Mouse (Mus musculus) embryo, embryonic 10.5 days (tissue): ENCODE data around the gene Rapgef4.
"Not testable (repeated sequence)": the region's sequence is repeated elsewhere in the genome, so short reads cannot be mapped to it uniquely, and the experiment has no call there.

Source experiments
- DNase-seq: peaks from one replicate; pipeline ENCODE4 v3.0.0-alpha.2; 2015; ENCODE audit warnings: low spot score

Gene Rapgef4

GRCm38 (mm10) chr2:72029586-72030144 is 48.6 kb downstream of the Rapgef4 start:
- no peak for DNase-seq

DNA sequence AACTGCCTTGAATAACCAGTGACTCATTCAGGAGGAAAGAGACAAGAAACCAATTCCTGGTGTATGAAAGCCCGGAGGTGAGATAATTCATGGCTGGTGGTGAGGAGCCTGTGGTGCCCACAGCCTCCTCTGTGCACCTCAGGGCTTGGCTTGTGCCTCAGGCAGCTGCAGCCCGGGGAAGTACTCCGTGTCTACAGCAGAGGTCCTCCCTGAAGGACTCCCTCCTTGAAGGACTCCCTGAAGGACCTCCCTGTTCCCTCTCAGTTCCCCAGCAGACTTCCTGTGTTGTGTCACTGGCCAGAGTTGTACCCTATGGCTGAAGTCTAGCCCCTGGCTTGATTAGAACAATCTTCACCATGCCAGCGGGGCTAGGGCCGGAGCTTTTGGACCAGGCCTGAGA is 50.7 kb downstream of the Rapgef4 start:
- no peak for DNase-seq

DNA sequence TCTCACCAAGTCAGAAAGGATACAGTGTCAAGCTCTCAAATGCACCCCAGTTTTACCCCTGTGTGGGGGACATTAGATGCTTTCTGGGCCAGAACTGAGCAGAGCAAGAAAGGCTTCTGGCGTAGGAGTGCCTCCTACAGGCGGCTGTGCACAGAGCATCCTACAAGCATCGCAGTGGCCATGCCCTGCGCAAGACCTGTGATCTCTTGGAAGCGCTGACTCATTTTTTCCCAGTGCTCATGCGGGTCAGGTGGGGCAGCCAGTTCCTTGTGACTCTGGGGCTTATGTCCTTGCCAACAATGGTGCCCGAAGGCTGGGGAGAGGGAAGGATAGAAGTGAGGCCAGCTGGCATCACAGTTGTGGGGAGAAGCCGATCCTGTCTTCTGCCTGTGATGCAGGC is 54.6 kb downstream of the Rapgef4 start:
- peak; percentile 38 for DNase-seq

DNA sequence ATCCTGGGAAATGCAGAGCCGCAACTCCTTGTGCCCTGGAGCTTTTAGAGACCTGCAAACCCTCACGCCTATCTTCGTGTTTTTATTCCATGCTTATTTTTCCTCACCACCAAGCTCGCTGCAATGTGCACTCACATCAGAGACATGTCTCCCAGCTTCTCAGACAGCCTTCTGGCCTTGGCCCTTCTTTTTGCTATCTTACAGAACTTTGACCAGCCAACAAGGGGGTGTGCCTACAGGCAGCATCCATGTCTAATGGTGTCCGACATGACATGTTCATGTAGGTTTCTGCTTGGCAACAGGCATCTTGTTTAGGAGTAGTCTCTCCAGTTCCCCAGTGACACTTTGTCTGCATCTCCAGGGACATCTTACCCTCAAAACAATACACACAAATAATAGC is 56.3 kb downstream of the Rapgef4 start:
- no peak for DNase-seq

GRCm38 (mm10) chr2:72038235-72038634 is 57.2 kb downstream of the Rapgef4 start:
- peak; percentile 92 for DNase-seq

- no peak for DNase-seq
Measured at GRCm38 (mm10) chr2:72038651-72039251, 57.7 kb downstream of the Rapgef4 start.

GRCm38 (mm10) chr2:72039522-72040045 is 58.5 kb downstream of the Rapgef4 start:
- DNase-seq = peak; percentile 37

DNA sequence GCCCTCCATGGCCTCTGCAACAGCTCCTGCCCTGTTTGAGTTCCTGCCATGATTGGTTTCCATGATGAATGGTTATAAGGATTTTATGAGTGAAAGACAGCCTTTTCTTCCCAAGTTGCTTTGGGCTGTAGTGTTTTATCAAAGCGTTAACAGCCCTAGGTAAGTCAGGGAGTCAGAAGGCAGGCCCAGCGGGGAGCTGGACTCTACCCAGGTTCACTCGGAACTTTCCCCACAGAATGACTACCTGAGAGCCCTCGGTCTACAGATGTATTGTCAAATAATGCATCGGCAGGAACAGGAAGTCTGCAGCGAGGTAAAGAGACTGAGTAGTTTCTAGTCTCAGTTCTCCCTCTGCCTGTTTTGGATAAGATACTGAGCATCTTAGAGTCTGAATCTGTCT is 60.0 kb downstream of the Rapgef4 start:
- DNase-seq = no peak

- DNase-seq = no peak
Measured at GRCm38 (mm10) chr2:72042093-72042492, 61.1 kb downstream of the Rapgef4 start.

DNA sequence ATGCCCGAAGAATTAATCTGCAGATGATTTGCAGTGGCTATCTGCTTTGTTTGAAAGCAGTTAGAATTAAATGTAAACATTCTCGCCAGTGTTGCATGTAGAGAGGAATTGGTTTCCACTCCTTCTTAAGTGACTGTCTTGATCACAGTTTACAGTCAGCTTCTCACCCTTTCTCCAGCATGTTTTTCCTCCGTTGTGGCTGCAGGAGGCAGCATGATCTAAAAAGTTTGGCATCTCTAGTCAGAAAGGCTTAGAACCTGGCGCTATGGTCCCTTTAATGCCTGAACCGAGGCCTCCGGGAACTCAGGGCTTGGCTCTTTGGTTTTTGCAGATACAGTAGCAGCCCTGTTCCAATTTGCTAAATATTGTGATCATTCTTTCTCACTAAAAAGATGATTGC is 63.2 kb downstream of the Rapgef4 start:
- peak; percentile 54 for DNase-seq

DNA sequence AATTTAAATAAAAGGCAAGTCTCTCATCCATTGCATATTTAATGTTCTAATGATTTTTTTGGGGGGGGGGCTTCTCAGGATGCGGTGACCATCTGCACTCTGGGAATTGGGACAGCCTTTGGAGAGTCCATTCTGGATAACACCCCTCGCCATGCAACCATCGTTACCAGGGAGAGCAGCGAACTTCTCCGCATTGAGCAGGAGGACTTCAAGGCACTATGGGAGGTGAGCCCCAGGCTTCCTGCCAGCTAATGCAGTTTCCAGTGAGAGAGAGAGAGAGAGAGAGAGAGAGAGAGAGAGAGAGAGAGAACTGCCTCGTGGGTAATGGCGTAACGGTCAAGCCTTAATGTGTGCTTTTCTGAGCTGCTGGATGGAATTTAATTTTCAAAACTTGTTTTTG is 64.0 kb downstream of the Rapgef4 start:
- DNase-seq = no peak

GRCm38 (mm10) chr2:72045659-72046058 is 64.6 kb downstream of the Rapgef4 start:
- no peak for DNase-seq

DNA sequence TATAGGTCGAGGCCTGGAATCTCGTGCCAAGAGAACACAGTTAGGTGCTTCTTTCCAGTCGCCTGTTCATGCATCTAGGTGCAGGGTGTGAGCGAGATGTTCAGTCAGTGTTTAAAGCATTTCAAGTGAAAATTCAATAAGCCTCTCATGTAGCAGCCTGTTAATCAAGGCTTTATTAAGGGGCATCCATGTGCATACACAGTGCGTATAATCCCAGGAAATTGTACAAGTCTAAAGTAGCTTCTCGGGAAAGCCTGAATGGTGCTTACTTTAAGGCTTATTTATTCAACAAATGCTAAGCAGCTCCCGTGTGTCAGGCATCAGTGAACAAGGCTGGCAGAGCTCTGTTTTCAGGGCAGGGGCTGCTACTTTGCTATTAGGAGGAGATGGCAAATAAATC is 69.4 kb downstream of the Rapgef4 start:
- no peak for DNase-seq

DNA sequence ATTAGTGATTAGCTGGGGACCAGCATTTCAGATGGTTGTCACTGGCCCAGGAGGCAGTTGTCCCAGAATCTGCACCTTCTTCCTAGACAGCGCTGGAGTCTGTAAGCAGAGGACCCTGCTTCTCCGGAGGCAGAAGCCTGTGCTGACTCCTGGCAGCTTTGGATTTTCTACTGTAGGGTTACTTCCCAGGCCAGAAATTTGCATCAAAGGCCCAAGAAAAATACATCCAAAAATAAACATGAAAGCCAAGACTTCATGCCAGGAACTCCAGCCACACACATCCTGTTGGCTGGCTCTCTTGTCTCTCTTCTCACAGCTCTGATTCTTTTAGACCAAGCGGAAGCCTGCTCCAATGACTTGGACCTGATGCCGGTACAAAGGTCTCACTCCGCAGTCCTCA is 73.2 kb downstream of the Rapgef4 start:
- no peak for DNase-seq

GRCm38 (mm10) chr2:72054736-72055135 is 73.7 kb downstream of the Rapgef4 start:
- no peak for DNase-seq

DNA sequence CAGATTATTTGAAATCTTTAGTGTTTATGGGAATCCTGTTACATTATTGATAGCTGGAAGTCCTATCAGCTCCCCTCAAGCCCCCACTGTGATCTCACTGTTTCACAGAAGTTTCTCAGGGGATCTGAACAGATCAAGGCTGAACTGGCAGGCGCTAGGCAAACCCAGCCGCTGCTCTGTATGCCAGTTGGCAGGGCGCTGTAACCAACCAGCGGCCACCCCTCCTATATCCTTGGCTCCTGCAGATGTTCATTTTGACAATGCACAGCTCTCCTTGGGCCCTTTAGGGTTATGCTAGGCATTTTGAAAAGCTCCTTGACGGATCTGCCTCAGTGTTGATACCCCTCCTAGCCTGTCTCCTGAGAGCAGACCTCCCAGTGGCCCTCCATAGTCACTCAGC is 74.4 kb downstream of the Rapgef4 start:
- DNase-seq = no peak

DNA sequence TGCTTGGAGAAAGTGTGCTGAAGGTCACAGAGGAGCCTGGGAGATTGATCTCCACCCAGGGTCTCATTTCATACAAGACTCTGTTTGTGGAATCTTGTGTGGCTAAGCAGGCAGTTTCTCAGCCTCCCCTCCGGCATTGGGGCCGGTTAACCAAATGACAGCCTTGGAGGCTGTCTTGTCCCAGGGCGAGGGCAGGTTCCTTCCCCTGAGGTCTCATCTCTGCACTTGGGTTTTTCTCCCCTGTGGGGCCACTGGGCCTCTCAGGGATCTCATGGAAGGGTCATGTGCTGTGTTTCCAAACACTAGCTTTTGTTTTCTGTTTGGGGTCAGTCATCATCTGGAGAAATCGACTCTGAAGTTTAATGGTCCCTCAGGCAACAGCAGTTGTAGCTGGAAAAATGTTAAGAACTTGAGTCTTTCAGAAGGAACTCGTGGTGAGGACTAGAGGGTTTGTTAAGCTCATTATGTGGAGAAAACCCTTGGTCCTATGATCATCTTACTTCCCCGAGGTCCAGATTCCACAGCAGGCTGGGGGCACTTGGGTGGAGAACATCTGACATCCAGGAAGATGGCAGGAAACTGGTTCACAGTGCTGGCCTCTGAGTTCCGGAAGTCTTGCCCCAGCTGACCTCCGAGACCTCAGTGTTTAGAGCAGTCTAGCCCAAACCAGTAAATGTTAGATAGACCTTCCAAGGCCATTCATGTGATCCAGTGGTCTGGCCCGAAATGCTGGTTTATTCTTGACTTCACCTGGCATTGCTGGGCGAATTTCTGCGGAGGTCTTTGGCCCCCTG is 75.2 kb downstream of the Rapgef4 start:
- no peak for DNase-seq

GRCm38 (mm10) chr2:72062931-72063330 is 81.9 kb downstream of the Rapgef4 start:
- DNase-seq = peak; percentile 84

- DNase-seq = no peak
Measured at GRCm38 (mm10) chr2:72068505-72068904, 87.5 kb downstream of the Rapgef4 start.

DNA sequence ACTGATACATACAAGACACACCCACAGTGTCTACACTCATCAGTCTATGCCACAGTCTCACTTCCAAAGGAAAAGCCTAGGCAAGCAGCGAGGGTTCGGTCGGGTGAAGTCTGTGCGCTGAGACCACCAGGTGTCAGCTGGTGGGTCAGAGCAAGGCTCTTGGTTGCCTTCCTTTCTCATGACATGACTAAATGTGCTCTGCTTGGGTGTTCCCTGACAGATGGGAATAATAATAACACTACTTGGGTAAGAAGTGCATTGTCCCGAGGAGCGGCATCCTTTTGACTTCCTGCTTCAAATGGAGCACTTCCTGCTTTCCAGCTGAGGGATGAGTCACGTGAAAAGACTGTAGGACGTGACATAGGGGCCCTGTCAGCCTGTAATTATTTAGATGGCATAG is 89.0 kb downstream of the Rapgef4 start:
- no peak for DNase-seq

- not testable (repeated sequence) for DNase-seq
Measured at GRCm38 (mm10) chr2:72073121-72073520, 92.1 kb downstream of the Rapgef4 start.

DNA sequence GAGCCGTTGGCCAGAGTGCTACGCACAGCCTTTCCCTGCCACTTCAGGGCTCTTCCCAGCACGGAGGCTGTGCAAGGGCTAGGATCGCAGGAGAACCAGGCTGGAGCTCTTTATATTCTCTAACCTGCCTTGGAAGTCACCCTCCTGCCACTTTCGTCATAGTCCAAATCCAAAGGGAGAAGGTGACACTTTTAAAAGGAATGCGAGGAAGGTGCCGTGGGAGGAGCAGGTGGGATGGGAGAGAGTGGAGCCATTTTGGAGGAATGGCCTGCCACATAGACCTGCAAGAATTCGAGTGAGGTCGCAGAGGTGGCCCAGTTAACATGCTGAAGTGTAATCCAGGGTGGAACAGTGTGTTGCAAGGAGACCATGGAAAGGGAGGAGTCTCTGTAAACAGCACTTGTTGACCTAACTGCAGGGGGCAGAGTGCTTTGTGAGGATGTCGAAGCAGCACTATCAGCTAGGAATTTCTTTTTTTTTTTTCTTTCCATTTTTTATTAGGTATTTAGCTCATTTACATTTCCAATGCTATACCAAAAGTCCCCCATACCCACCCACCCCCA is 94.0 kb downstream of the Rapgef4 start:
- DNase-seq = no peak
